Mouse (Mus musculus) lung, embryonic 15.5 days (tissue): Measurements from ENCODE around the gene Col6a5. TPM values are rescaled to one million over a fixed set of nuclear protein-coding genes. Genes with fewer than 3 reads are reported as not detected.

Source experiments
- ATAC-seq: fragments of 200-750 bp; cut with Nextera tagmentation; 2 replicates; pipeline ENCODE4 v1.8.0; 2017; ENCODE audit warnings: moderate number of reproducible peaks, borderline replicate concordance; ENCODE audit not compliant: low FRiP score, low TSS enrichment; ENCODE audit errors: extremely low read depth
- H3K27ac ChIP-seq: fragments of 300-500 bp; sonication (generic); 2 replicates; pipeline ENCODE4 v1.5.1; 2015; ENCODE audit warnings: moderate library complexity, mild to moderate bottlenecking, inconsistent platforms
- H3K27me3 ChIP-seq: fragments of 300-500 bp; sonication (generic); 2 replicates; pipeline ENCODE4 v1.6.1; 2015; ENCODE audit warnings: inconsistent platforms
- H3K36me3 ChIP-seq: fragments of 300-500 bp; sonication (generic); 2 replicates; pipeline ENCODE4 v1.6.1; 2015; ENCODE audit warnings: inconsistent platforms
- H3K4me1 ChIP-seq: fragments of 300-500 bp; sonication (generic); 2 replicates; pipeline ENCODE4 v1.6.1; 2015; ENCODE audit warnings: inconsistent platforms
- H3K4me2 ChIP-seq: fragments of 300-500 bp; sonication (generic); 2 replicates; pipeline ENCODE4 v1.6.1; 2015; ENCODE audit warnings: inconsistent platforms, mild to moderate bottlenecking, moderate library complexity
- H3K4me3 ChIP-seq: fragments of 300-500 bp; sonication (generic); 2 replicates; pipeline ENCODE4 v1.5.1; 2015; ENCODE audit warnings: mild to moderate bottlenecking, inconsistent platforms
- H3K9ac ChIP-seq: fragments of 300-500 bp; sonication (generic); 2 replicates; pipeline ENCODE4 v1.6.1; 2015; ENCODE audit warnings: inconsistent platforms
- H3K9me3 ChIP-seq: fragments of 300-500 bp; sonication (generic); 2 replicates; pipeline ENCODE4 v1.6.1; 2016; ENCODE audit warnings: inconsistent platforms
- WGBS: fragments of 180-500 bp; shearing (Covaris S2); methylation state at CpG from one replicate; pipeline ENCODE4 v1.1.7; 2015; 5-methylcytosine and 5-hydroxymethylcytosine counted together
- polyA plus RNA-seq: library from polyadenylated mRNA; unstranded; fragments of >200 nt; fragmentation: Nextera tagmentation; extraction: Ambion mirVana; gene quantifications from 2 replicates; pipeline ENCODE4 v1.2.1, GENCODE M21; 2015

Col6a5 gene
- polyA plus RNA-seq, 1 experiment from 2014 or later = 0.29 TPM

GRCm38 (mm10) chr9:105909352-105909751, 51.1 kb downstream of the Col6a5 start:
- WGBS = 51% methylated on average over 2 of the region's 2 CpGs
- H3K9me3 ChIP-seq = no peaks in the 10 kb centered on the region
- no peak for ATAC-seq
- no peaks in the 10 kb centered on the region for H3K36me3 ChIP-seq
- H3K4me1 ChIP-seq = no peaks in the 10 kb centered on the region
- no peak overlapping the region for H3K4me3 ChIP-seq
- no peak overlapping the region for H3K27ac ChIP-seq
- no peak overlapping the region for H3K4me2 ChIP-seq
- H3K27me3 ChIP-seq = no peaks in the 10 kb centered on the region
- H3K9ac ChIP-seq = no peak overlapping the region

GRCm38 (mm10) chr9:105907411-105907810, 53.0 kb downstream of the Col6a5 start:
- WGBS = 71% methylated on average over 6 of the region's 6 CpGs
- H3K4me2 ChIP-seq = no peak overlapping the region
- no peak for ATAC-seq
- H3K9me3 ChIP-seq = no peaks in the 10 kb centered on the region
- no peaks in the 10 kb centered on the region for H3K27me3 ChIP-seq
- no peaks in the 10 kb centered on the region for H3K4me1 ChIP-seq
- H3K9ac ChIP-seq = no peak overlapping the region
- H3K36me3 ChIP-seq = no peaks in the 10 kb centered on the region
- H3K4me3 ChIP-seq = no peak overlapping the region
- no peak overlapping the region for H3K27ac ChIP-seq

- Histone ChIP-seq H3K9ac (no peak overlapping the region), H3K36me3 (no peaks in the 10 kb centered on the region), H3K27me3 (no peaks in the 10 kb centered on the region), H3K4me3 (no peak overlapping the region), H3K27ac (no peak overlapping the region), H3K9me3 (no peaks in the 10 kb centered on the region), H3K4me1 (no peaks in the 10 kb centered on the region), H3K4me2 (no peak overlapping the region)
- WGBS = 30% methylated on average over 2 of the region's 2 CpGs
- no peak for ATAC-seq
Measured at GRCm38 (mm10) chr9:105887521-105887920, 72.9 kb downstream of the Col6a5 start.

GRCm38 (mm10) chr9:105884656-105885430, 75.6 kb downstream of the Col6a5 start:
- H3K4me2 ChIP-seq = no peak overlapping the region
- no peak for ATAC-seq
- WGBS = 76% methylated on average over 17 of the region's 17 CpGs

GRCm38 (mm10) chr9:105880743-105881142, 79.7 kb downstream of the Col6a5 start:
- 50% methylated on average over 4 of the region's 4 CpGs for WGBS
- Histone ChIP-seq H3K4me2 (no peak overlapping the region), H3K27ac (no peak overlapping the region), H3K4me1 (no peaks in the 10 kb centered on the region), H3K4me3 (no peak overlapping the region), H3K9me3 (no peaks in the 10 kb centered on the region), H3K27me3 (no peaks in the 10 kb centered on the region), H3K9ac (no peak overlapping the region), H3K36me3 (no peaks in the 10 kb centered on the region)
- ATAC-seq = no peak

More at GRCm38 (mm10) chr9:105884656-105885430, 75.6 kb downstream of the Col6a5 start:
- Histone ChIP-seq H3K9me3 (no peaks in the 10 kb centered on the region), H3K27ac (no peak overlapping the region), H3K27me3 (no peaks in the 10 kb centered on the region), H3K4me3 (no peak overlapping the region), H3K36me3 (no peaks in the 10 kb centered on the region), H3K4me1 (no peaks in the 10 kb centered on the region), H3K9ac (no peak overlapping the region)

- Histone ChIP-seq H3K9me3 (no peaks in the 10 kb centered on the region), H3K36me3 (no peaks in the 10 kb centered on the region), H3K27ac (no peak overlapping the region), H3K9ac (no peak overlapping the region), H3K4me1 (no peaks in the 10 kb centered on the region), H3K27me3 (no peaks in the 10 kb centered on the region), H3K4me2 (no peak overlapping the region), H3K4me3 (no peak overlapping the region)
- 41% methylated on average over 11 of the region's 11 CpGs for WGBS
- no peak for ATAC-seq
Measured at GRCm38 (mm10) chr9:105878365-105879108, 81.9 kb downstream of the Col6a5 start.

- H3K36me3 ChIP-seq = no peaks in the 10 kb centered on the region
- no peaks in the 10 kb centered on the region for H3K27me3 ChIP-seq
- WGBS = 87% methylated on average over 4 of the region's 4 CpGs
- H3K4me1 ChIP-seq = no peaks in the 10 kb centered on the region
- no peak overlapping the region for H3K4me2 ChIP-seq
- no peak overlapping the region for H3K4me3 ChIP-seq
- no peaks in the 10 kb centered on the region for H3K9me3 ChIP-seq
- no peak overlapping the region for H3K9ac ChIP-seq
- H3K27ac ChIP-seq = no peak overlapping the region
- ATAC-seq = no peak
Measured at GRCm38 (mm10) chr9:105876124-105876523, 84.3 kb downstream of the Col6a5 start.

GRCm38 (mm10) chr9:105871643-105872042, 88.8 kb downstream of the Col6a5 start:
- no peak overlapping the region for H3K9ac ChIP-seq
- no peak overlapping the region for H3K4me2 ChIP-seq
- no peaks in the 10 kb centered on the region for H3K9me3 ChIP-seq
- 46% methylated on average over 14 of the region's 14 CpGs for WGBS
- no peaks in the 10 kb centered on the region for H3K36me3 ChIP-seq
- H3K27ac ChIP-seq = no peak overlapping the region
- no peak overlapping the region for H3K4me3 ChIP-seq
- H3K4me1 ChIP-seq = 0 out of 2 replicates have a peak, but pooled peaks cover 5% of the 10 kb centered on the region
- H3K27me3 ChIP-seq = no peaks in the 10 kb centered on the region
- ATAC-seq = peak; percentile 55; the same call in 1 of the 2 replicates

- H3K9me3 ChIP-seq = no peaks in the 10 kb centered on the region
- H3K4me3 ChIP-seq = no peak overlapping the region
- no peaks in the 10 kb centered on the region for H3K4me1 ChIP-seq
- no peak overlapping the region for H3K4me2 ChIP-seq
- ATAC-seq = peak; percentile 35; the same call in 1 of the 2 replicates
- H3K36me3 ChIP-seq = no peaks in the 10 kb centered on the region
- no peak overlapping the region for H3K9ac ChIP-seq
- WGBS = 10% methylated on average over 6 of the region's 6 CpGs
- H3K27me3 ChIP-seq = no peaks in the 10 kb centered on the region
- H3K27ac ChIP-seq = no peak overlapping the region
Measured at GRCm38 (mm10) chr9:105857773-105858172, 102.7 kb downstream of the Col6a5 start.

GRCm38 (mm10) chr9:105852778-105853065, 107.7 kb downstream of the Col6a5 start:
- H3K4me3 ChIP-seq = no peak overlapping the region
- no peak for ATAC-seq
- WGBS = 62% methylated on average over 1 of the region's 1 CpGs
- H3K9ac ChIP-seq = no peak overlapping the region
- H3K4me1 ChIP-seq = peaks cover 5% of the 10 kb centered on the region; the same call in 1 of the 2 replicates
- 0 out of 2 replicates have a peak, but pooled peaks cover 4% of the 10 kb centered on the region for H3K27me3 ChIP-seq
- H3K36me3 ChIP-seq = no peaks in the 10 kb centered on the region
- no peak overlapping the region for H3K4me2 ChIP-seq
- H3K9me3 ChIP-seq = no peaks in the 10 kb centered on the region
- no peak overlapping the region for H3K27ac ChIP-seq

GRCm38 (mm10) chr9:105852015-105852777, 108.2 kb downstream of the Col6a5 start:
- 0 out of 2 replicates have a peak, but pooled peaks cover 4% of the 10 kb centered on the region for H3K27me3 ChIP-seq
- no peak overlapping the region for H3K27ac ChIP-seq
- WGBS = 36% methylated on average over 14 of the region's 14 CpGs
- peak; percentile 64; the same call in 1 of the 2 replicates for ATAC-seq
- no peaks in the 10 kb centered on the region for H3K36me3 ChIP-seq
- no peaks in the 10 kb centered on the region for H3K9me3 ChIP-seq
- H3K4me2 ChIP-seq = no peak overlapping the region
- no peak overlapping the region for H3K4me3 ChIP-seq
- no peak overlapping the region for H3K9ac ChIP-seq
- H3K4me1 ChIP-seq = peaks cover 5% of the 10 kb centered on the region; the same call in 1 of the 2 replicates
